Mouse (Mus musculus) forebrain, postnatal 0 days (tissue): ENCODE data around the gene Tbkbp1. TPM values are rescaled to one million over a fixed set of nuclear protein-coding genes. Genes with fewer than 3 reads are reported as not detected.

Source experiments
- ATAC-seq: fragments of 200-750 bp; cut with Nextera tagmentation; 2 replicates; pipeline ENCODE4 v1.8.0; 2017; ENCODE audit warnings: mild to moderate bottlenecking, moderate library complexity
- DNase-seq: peaks from one replicate; pipeline ENCODE4 v3.0.0-alpha.2; 2015
- H3K27ac ChIP-seq: fragments of 300-500 bp; sonication (generic); 2 replicates; pipeline ENCODE4 v1.5.1; 2014; ENCODE audit warnings: low read depth, mild to moderate bottlenecking, antibody characterized with exemption, low read length, moderate library complexity, mixed read lengths
- H3K27me3 ChIP-seq: fragments of 300-500 bp; sonication (generic); 2 replicates; pipeline ENCODE4 v1.6.1; 2014; ENCODE audit warnings: mild to moderate bottlenecking, low read length, mixed read lengths; ENCODE audit not compliant: insufficient read depth
- H3K36me3 ChIP-seq: fragments of 300-500 bp; sonication (generic); 2 replicates; pipeline ENCODE4 v1.6.1; 2014; ENCODE audit warnings: mild to moderate bottlenecking, moderate library complexity; ENCODE audit not compliant: insufficient read depth
- H3K4me1 ChIP-seq: fragments of 300-500 bp; sonication (generic); 2 replicates; pipeline ENCODE4 v1.6.1; 2014; ENCODE audit warnings: antibody characterized with exemption; ENCODE audit not compliant: insufficient read depth
- H3K4me2 ChIP-seq: fragments of 300-500 bp; sonication (generic); 2 replicates; pipeline ENCODE4 v1.6.1; 2014; ENCODE audit warnings: low read depth, mild to moderate bottlenecking, moderate library complexity
- H3K4me3 ChIP-seq: fragments of 300-500 bp; sonication (generic); 2 replicates; pipeline ENCODE4 v1.5.1; 2014; ENCODE audit warnings: low read depth, low read length, mixed read lengths
- H3K9ac ChIP-seq: fragments of 300-500 bp; sonication (generic); 2 replicates; pipeline ENCODE4 v1.6.1; 2014; ENCODE audit warnings: mild to moderate bottlenecking
- H3K9me3 ChIP-seq: fragments of 300-500 bp; sonication (generic); 2 replicates; pipeline ENCODE4 v1.6.1; 2016; ENCODE audit warnings: low read length
- CTCF ChIP-seq: sonication (generic); IDR thresholded peaks from 2 replicates; pipeline ENCODE4 v1.5.1; 2016; ENCODE audit warnings: antibody characterized with exemption, control low read depth, low read depth
- WGBS: fragments of 180-500 bp; shearing (Covaris S2); extraction: QIAGEN DNeasy Blood & Tissue Kit; methylation state at CpG from one replicate; pipeline ENCODE4 v1.1.7; 2014; 5-methylcytosine and 5-hydroxymethylcytosine counted together
- microRNA-seq, 2 experiments: library from miRNA; unstranded; fragments of <30 nt; microRNA quantifications; one replicate each; pipeline ENCODE4; 2016
- polyA plus RNA-seq: library from polyadenylated mRNA; unstranded; fragments of >200 nt; fragmentation: Nextera tagmentation; extraction: Ambion mirVana; gene quantifications from 2 replicates; pipeline ENCODE4 v1.2.1, GENCODE M21; 2015
- total RNA-seq: library from RNA; depleted of rRNA; stranded (reverse); fragments of >200 nt; gene quantifications from 2 replicates; pipeline ENCODE4 v1.2.3, GENCODE M21; 2014; rRNA removed

The Tbkbp1 gene
- total and polyA plus RNA-seq, 2 experiments from 2014 or later: 9.9 to 36.4 TPM

- Histone ChIP-seq H3K4me3 (no peak overlapping the region), H3K9me3 (no peaks in the 10 kb centered on the region), H3K4me2 (no peak overlapping the region), H3K27me3 (peaks cover 8% of the 10 kb centered on the region; the same call in 1 of the 2 replicates), H3K36me3 (no peaks in the 10 kb centered on the region), H3K4me1 (no peaks in the 10 kb centered on the region), H3K27ac (no peak overlapping the region), H3K9ac (no peak overlapping the region)
- no peak for TF ChIP-seq CTCF
- ATAC-seq (no peak), DNase-seq (no peak)
- WGBS: 94% methylated on average over 10 of the region's 10 CpGs
Observed at GRCm38 (mm10) chr11:97103163-97104090, 47.9 kb downstream of the Tbkbp1 start.

GRCm38 (mm10) chr11:97101722-97102121, 49.6 kb downstream of the Tbkbp1 start:
- peaks cover 15% of the 10 kb centered on the region; the same call in 1 of the 2 replicates for H3K27me3 ChIP-seq
- H3K4me3 ChIP-seq: no peak overlapping the region
- no peak overlapping the region for H3K4me2 ChIP-seq
- DNase-seq (peak; percentile 53), ATAC-seq (no peak)
- H3K9me3 ChIP-seq: no peaks in the 10 kb centered on the region
- no peaks in the 10 kb centered on the region for H3K4me1 ChIP-seq
- no peaks in the 10 kb centered on the region for H3K36me3 ChIP-seq
- H3K27ac ChIP-seq: no peak overlapping the region
- peak; percentile 70 for TF ChIP-seq CTCF
- no peak overlapping the region for H3K9ac ChIP-seq
- WGBS: 15% methylated on average over 9 of the region's 9 CpGs

GRCm38 (mm10) chr11:97098791-97099190, 52.5 kb downstream of the Tbkbp1 start:
- H3K27me3 ChIP-seq: peaks cover 15% of the 10 kb centered on the region; the same call in 1 of the 2 replicates
- no peaks in the 10 kb centered on the region for H3K9me3 ChIP-seq
- ATAC-seq: no peak
- no peak for TF ChIP-seq CTCF
- WGBS: 24% methylated on average over 18 of the region's 18 CpGs
- no peak overlapping the region for H3K9ac ChIP-seq
- no peaks in the 10 kb centered on the region for H3K36me3 ChIP-seq
- no peaks in the 10 kb centered on the region for H3K4me1 ChIP-seq
- H3K4me2 ChIP-seq: no peak overlapping the region
- no peak for DNase-seq
- H3K4me3 ChIP-seq: no peak overlapping the region
- no peak overlapping the region for H3K27ac ChIP-seq

GRCm38 (mm10) chr11:97094600-97094999, 56.7 kb downstream of the Tbkbp1 start:
- no peak for TF ChIP-seq CTCF
- Histone ChIP-seq H3K4me1 (no peaks in the 10 kb centered on the region), H3K27me3 (peaks cover 12% of the 10 kb centered on the region; the same call in 1 of the 2 replicates), H3K36me3 (no peaks in the 10 kb centered on the region), H3K4me3 (no peak overlapping the region), H3K27ac (no peak overlapping the region), H3K4me2 (no peak overlapping the region), H3K9me3 (no peaks in the 10 kb centered on the region), H3K9ac (no peak overlapping the region)
- 71% methylated on average over 2 of the region's 2 CpGs for WGBS
- ATAC-seq (no peak), DNase-seq (no peak)

GRCm38 (mm10) chr11:97086365-97086764, 64.9 kb downstream of the Tbkbp1 start:
- DNase-seq: no peak
- H3K4me1 ChIP-seq: no peaks in the 10 kb centered on the region
- no peaks in the 10 kb centered on the region for H3K27me3 ChIP-seq
- no peak overlapping the region for H3K27ac ChIP-seq
- H3K4me2 ChIP-seq: no peak overlapping the region
- 76% methylated on average over 6 of the region's 6 CpGs for WGBS
- no peaks in the 10 kb centered on the region for H3K9me3 ChIP-seq
- H3K4me3 ChIP-seq: no peak overlapping the region
- H3K9ac ChIP-seq: no peak overlapping the region
- ATAC-seq: no peak
- TF ChIP-seq CTCF: no peak
- no peaks in the 10 kb centered on the region for H3K36me3 ChIP-seq

Small RNA genes within 50 kb of the gene (microRNA-seq; reads per million reads assigned to microRNA genes)
- 0 to 0.24 reads per million in 2 experiments for gene Mir7235

Other genes starting within 250 kb of the Tbkbp1 start
- 54.9 and 57.7 TPM in 2 replicates for gene Cdk5rap3, start 235.0 kb downstream of the Tbkbp1 start, total RNA-seq
- gene Cdk5rap3, start 235.0 kb downstream of the Tbkbp1 start, polyA plus RNA-seq: 86.4 and 88.8 TPM in 2 replicates
- not detected in 2 replicates for gene Prr15l, start 223.4 kb downstream of the Tbkbp1 start, total RNA-seq
- 0.11 TPM in 1 of 2 replicates, not detected in the other for gene Prr15l, start 223.4 kb downstream of the Tbkbp1 start, polyA plus RNA-seq
- 26.2 and 30.3 TPM in 2 replicates for gene Pnpo, start 207.5 kb downstream of the Tbkbp1 start, total RNA-seq
- 28.1 and 33.1 TPM in 2 replicates for gene Pnpo, start 207.5 kb downstream of the Tbkbp1 start, polyA plus RNA-seq
- 1.9 and 5.0 TPM in 2 replicates for gene Sp2, start 168.5 kb downstream of the Tbkbp1 start, total RNA-seq
- gene Sp2, start 168.5 kb downstream of the Tbkbp1 start, polyA plus RNA-seq: 13.5 and 14.8 TPM in 2 replicates
- gene Sp6, start 138.1 kb downstream of the Tbkbp1 start, total RNA-seq: 0.85 and 0.86 TPM in 2 replicates
- gene Sp6, start 138.1 kb downstream of the Tbkbp1 start, polyA plus RNA-seq: 0.35 and 0.75 TPM in 2 replicates
- 14.8 and 17.9 TPM in 2 replicates for gene Scrn2, start 121.6 kb downstream of the Tbkbp1 start, total RNA-seq
- gene Scrn2, start 121.6 kb downstream of the Tbkbp1 start, polyA plus RNA-seq: 10.2 and 11.3 TPM in 2 replicates
- 1.0 and 1.6 TPM in 2 replicates for gene Lrrc46, start 110.1 kb downstream of the Tbkbp1 start, total RNA-seq
- 4.9 and 5.8 TPM in 2 replicates for gene Lrrc46, start 110.1 kb downstream of the Tbkbp1 start, polyA plus RNA-seq
- gene Mrpl10, start 109.9 kb downstream of the Tbkbp1 start, total RNA-seq: 41.6 and 55.5 TPM in 2 replicates
- 47.0 and 62.0 TPM in 2 replicates for gene Mrpl10, start 109.9 kb downstream of the Tbkbp1 start, polyA plus RNA-seq
- gene Osbpl7, start 100.9 kb downstream of the Tbkbp1 start, total RNA-seq: 10.9 and 13.1 TPM in 2 replicates
- gene Osbpl7, start 100.9 kb downstream of the Tbkbp1 start, polyA plus RNA-seq: 7.4 and 8.3 TPM in 2 replicates
- 1.6 and 1.7 TPM in 2 replicates for gene Tbx21, start 36.2 kb downstream of the Tbkbp1 start, total RNA-seq
- 2.2 and 2.9 TPM in 2 replicates for gene Tbx21, start 36.2 kb downstream of the Tbkbp1 start, polyA plus RNA-seq
- gene Kpnb1, start 36.4 kb upstream of the Tbkbp1 start, total RNA-seq: 112 and 124 TPM in 2 replicates
- 19.2 and 24.6 TPM in 2 replicates for gene Kpnb1, start 36.4 kb upstream of the Tbkbp1 start, polyA plus RNA-seq
- gene Npepps, start 129.1 kb upstream of the Tbkbp1 start, total RNA-seq: 66.5 and 98.7 TPM in 2 replicates
- gene Npepps, start 129.1 kb upstream of the Tbkbp1 start, polyA plus RNA-seq: 62.5 and 92.1 TPM in 2 replicates
- gene Mrpl45, start 164.2 kb upstream of the Tbkbp1 start, total RNA-seq: 29.0 and 34.9 TPM in 2 replicates
- 33.3 and 37.7 TPM in 2 replicates for gene Mrpl45, start 164.2 kb upstream of the Tbkbp1 start, polyA plus RNA-seq
- 0.46 and 0.62 TPM in 2 replicates for gene Gpr179, start 200.6 kb upstream of the Tbkbp1 start, total RNA-seq
- 0.21 and 0.45 TPM in 2 replicates for gene Gpr179, start 200.6 kb upstream of the Tbkbp1 start, polyA plus RNA-seq
- 54.9 and 64.3 TPM in 2 replicates for gene Socs7, start 211.1 kb upstream of the Tbkbp1 start, total RNA-seq
- gene Socs7, start 211.1 kb upstream of the Tbkbp1 start, polyA plus RNA-seq: 5.3 and 6.4 TPM in 2 replicates